Mouse (Mus musculus) layer of hippocampus, postnatal 36 days (tissue): ENCODE data around the gene Hnrnpr. TPM values are rescaled to one million over a fixed set of nuclear protein-coding genes. Genes with fewer than 3 reads are reported as not detected.

ENCODE experiments used
- DNase-seq, 2 experiments: peaks; one replicate each; pipeline ENCODE4 v3.0.0; 2022
- total RNA-seq, 2 experiments: library from RNA; stranded (reverse); gene quantifications; 2 replicates each; pipeline ENCODE4 v1.2.3; 2021

The Hnrnpr gene
- total RNA-seq, 2 experiments from 2014 or later = 88.7 TPM

DNA sequence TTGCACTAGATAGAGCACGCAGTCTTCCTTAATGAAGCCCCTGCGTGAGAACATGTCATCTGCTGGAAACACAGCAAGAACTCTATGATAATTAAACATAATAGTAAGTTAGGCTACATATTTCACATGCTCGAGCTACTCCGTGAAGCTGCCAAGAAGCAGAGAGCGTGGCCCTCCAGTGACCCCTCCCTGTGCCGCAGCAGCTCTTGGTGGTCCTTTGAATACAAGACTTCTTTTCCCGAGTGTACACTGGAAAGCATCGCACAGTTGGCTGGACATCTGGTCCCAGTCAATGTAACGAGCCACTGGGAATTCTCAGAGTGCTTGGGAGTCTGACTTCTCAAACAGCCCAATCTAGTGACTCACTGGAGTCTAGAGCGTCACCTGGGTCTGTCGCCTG lies 97.1 kb downstream of the Hnrnpr start:
- no peak for DNase-seq

Other genes starting within 250 kb of the Hnrnpr start
- gene Id3, start 167.4 kb upstream of the Hnrnpr start, total RNA-seq = 10 to 100 TPM; 35.4 to 42.4 TPM
- gene E2f2, start 138.5 kb upstream of the Hnrnpr start, total RNA-seq = under 1 TPM; 0.63 to 0.72 TPM
- 1 to 10 TPM; 3.1 to 3.2 TPM for gene Asap3, start 104.6 kb upstream of the Hnrnpr start, total RNA-seq
- under 1 TPM; 0.27 to 0.30 TPM for gene Tcea3, start 63.2 kb upstream of the Hnrnpr start, total RNA-seq
- gene Zfp46, start 26.3 kb upstream of the Hnrnpr start, total RNA-seq = 10 to 100 TPM; 37.7 to 43.1 TPM
- under 1 TPM; 0.12 to 0.28 TPM for gene Htr1d, start 112.6 kb downstream of the Hnrnpr start, total RNA-seq
- gene 6030445D17Rik, start 151.3 kb downstream of the Hnrnpr start, total RNA-seq = under 1 TPM; 0.51 to 0.65 TPM
- gene Luzp1, start 158.8 kb downstream of the Hnrnpr start, total RNA-seq = 100 to 1,000 TPM in 1 of 2 experiments, 10 to 100 TPM in 1; 95.2 to 111 TPM